Mouse (Mus musculus): Measurements from ENCODE around the gene Hdac7. TPM values are rescaled to one million over a fixed set of nuclear protein-coding genes. Genes with fewer than 3 reads are reported as not detected.

The Hdac7 gene
- polyA plus RNA-seq (2014; fragmentation: Nextera tagmentation; extraction: Ambion mirVana) = 32.2 and 34.1 TPM in 2 replicates

DNA sequence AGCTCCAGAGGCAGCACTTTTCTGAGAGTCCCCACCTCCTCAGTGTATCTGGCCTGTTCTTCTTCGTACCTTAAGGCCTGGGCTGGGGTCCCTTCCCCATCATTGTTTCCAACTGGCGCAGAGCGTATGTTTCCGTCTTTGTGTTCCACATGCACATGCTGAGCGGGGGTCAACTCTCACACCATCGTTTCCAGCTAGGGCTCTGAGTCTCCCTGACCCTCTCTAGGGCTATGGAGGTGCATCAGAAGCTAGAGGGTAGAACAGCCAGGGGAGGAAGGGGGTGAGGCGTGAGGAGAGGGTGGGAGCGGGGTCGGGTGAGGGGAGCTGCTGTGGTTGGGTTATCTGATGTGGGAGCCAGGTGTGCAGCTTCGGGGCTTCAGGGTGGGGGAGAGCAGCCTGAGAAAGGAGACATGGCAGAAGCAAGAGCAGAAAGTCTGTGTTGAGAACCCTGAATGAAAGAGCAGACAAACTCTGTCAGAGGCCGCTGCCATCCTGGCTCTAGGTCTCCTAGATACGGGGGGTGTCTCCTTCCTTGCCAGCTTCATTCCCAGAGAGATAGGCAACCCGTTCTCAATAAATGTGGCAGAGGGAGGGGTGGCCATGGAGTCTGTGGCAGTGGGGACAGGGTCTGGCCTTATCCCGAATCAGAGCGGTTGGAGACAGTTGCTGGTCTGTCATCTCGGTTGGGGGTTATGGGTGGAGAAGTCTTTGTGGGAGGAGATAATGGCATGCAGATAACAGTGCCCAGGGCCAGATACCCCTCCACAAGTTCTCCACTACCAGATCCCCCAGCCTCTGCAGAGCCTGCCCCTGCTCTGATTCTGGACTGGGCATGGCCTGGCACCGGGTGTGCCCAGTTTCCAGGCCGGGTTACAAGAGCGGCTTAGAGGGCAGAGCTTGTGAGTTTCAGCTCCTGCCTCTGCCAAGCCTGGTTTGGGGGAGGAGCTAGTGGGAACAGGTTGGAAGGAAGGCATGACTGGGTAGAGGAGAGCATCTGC, at the start of gene Hdac7:
Gene Hdac7 (minus strand): TSS at position 466 of the 998 bp plus-strand sequence.
- no peak for ATAC-seq (ENCODE audit: low FRiP score, low TSS enrichment)
- no peak within 1 kb of the TSS for H3K4me2 ChIP-seq (replicated peaks; ENCODE audit: low read depth, low read length)

DNA sequence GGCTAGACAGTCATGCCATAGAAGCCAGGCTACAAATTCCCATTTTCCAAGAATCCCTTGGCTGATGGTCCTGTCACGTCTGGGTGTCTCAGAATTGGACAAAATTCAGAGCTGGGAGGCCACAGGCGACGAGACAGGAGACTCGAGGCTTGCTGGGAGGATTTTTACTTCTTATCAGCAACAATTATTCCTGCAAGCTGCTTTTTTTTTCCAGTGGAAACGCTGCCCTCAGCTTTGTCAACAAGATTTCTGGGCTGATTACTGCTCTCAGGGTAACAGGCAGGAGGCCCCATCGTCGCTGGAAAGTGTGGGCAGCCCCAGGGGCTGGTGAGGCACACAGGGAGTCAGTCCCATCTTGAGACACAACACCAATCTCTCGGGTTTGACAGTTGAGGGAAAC, 48.2 kb upstream of the Hdac7 start:
- no peak overlapping the region for H3K9ac ChIP-seq (ENCODE audit: low read depth, low read length)
- H3K27me3 ChIP-seq (ENCODE audit: control insufficient read depth, insufficient read depth, low read length) = no peaks in the 10 kb centered on the region
- no peaks in the 10 kb centered on the region for H3K36me3 ChIP-seq (ENCODE audit: control insufficient read depth, insufficient read depth, low read length)
- 52% methylated on average over 8 of the region's 8 CpGs for WGBS
- H3K4me1 ChIP-seq (ENCODE audit: control insufficient read depth, insufficient read depth, low read length) = peaks cover 17% of the 10 kb centered on the region
- H3K4me2 ChIP-seq (replicated peaks; ENCODE audit: low read depth, low read length) = no peak overlapping the region
- H3K27ac ChIP-seq (ENCODE audit: low read depth, low read length) = no peak overlapping the region
- no peaks in the 10 kb centered on the region for H3K9me3 ChIP-seq (ENCODE audit: control insufficient read depth, low read length)
- no peak for ATAC-seq (ENCODE audit: low FRiP score, low TSS enrichment)
- no peak overlapping the region for H3K4me3 ChIP-seq (ENCODE audit: low read length)

More for the DNA sequence above, at the start of gene Hdac7:
- Histone ChIP-seq H3K4me1 (ENCODE audit: control insufficient read depth, insufficient read depth, low read length) (peaks cover 15% of the 10 kb centered on the region), H3K9me3 (ENCODE audit: control insufficient read depth, low read length) (no peaks in the 10 kb centered on the region), H3K27ac (ENCODE audit: low read depth, low read length) (no peak within 1 kb of the TSS), H3K36me3 (ENCODE audit: control insufficient read depth, insufficient read depth, low read length) (no peaks in the 10 kb centered on the region), H3K4me3 (ENCODE audit: low read length) (no peak within 1 kb of the TSS), H3K9ac (ENCODE audit: low read depth, low read length) (no peak within 1 kb of the TSS), H3K27me3 (ENCODE audit: control insufficient read depth, insufficient read depth, low read length) (no peaks in the 10 kb centered on the region)
- WGBS = 77% methylated on average over 19 of the region's 19 CpGs

- WGBS = 86% methylated on average over 10 of the region's 10 CpGs
- H3K4me2 ChIP-seq (replicated peaks; ENCODE audit: low read depth, low read length) = no peak overlapping the region
- no peaks in the 10 kb centered on the region for H3K27me3 ChIP-seq (ENCODE audit: control insufficient read depth, insufficient read depth, low read length)
- H3K9ac ChIP-seq (ENCODE audit: low read depth, low read length) = no peak overlapping the region
- peaks cover under 1% of the 10 kb centered on the region; the same call in 1 of the 2 replicates for H3K4me1 ChIP-seq (ENCODE audit: control insufficient read depth, insufficient read depth, low read length)
- H3K9me3 ChIP-seq (ENCODE audit: control insufficient read depth, low read length) = no peaks in the 10 kb centered on the region
- H3K4me3 ChIP-seq (ENCODE audit: low read length) = no peak overlapping the region
- H3K36me3 ChIP-seq (ENCODE audit: control insufficient read depth, insufficient read depth, low read length) = no peaks in the 10 kb centered on the region
- no peak overlapping the region for H3K27ac ChIP-seq (ENCODE audit: low read depth, low read length)
- no peak for ATAC-seq (ENCODE audit: low FRiP score, low TSS enrichment)
Measured at GRCm38 (mm10) chr15:97890450-97890849, 46.1 kb upstream of the Hdac7 start.

GRCm38 (mm10) chr15:97890017-97890416, 45.7 kb upstream of the Hdac7 start:
- WGBS = 63% methylated on average over 11 of the region's 11 CpGs
- H3K4me2 ChIP-seq (replicated peaks; ENCODE audit: low read depth, low read length) = no peak overlapping the region
- no peak overlapping the region for H3K4me3 ChIP-seq (ENCODE audit: low read length)
- no peak overlapping the region for H3K9ac ChIP-seq (ENCODE audit: low read depth, low read length)
- ATAC-seq (ENCODE audit: low FRiP score, low TSS enrichment) = no peak
- no peaks in the 10 kb centered on the region for H3K4me1 ChIP-seq (ENCODE audit: control insufficient read depth, insufficient read depth, low read length)
- H3K27me3 ChIP-seq (ENCODE audit: control insufficient read depth, insufficient read depth, low read length) = no peaks in the 10 kb centered on the region
- H3K9me3 ChIP-seq (ENCODE audit: control insufficient read depth, low read length) = no peaks in the 10 kb centered on the region
- no peak overlapping the region for H3K27ac ChIP-seq (ENCODE audit: low read depth, low read length)
- no peaks in the 10 kb centered on the region for H3K36me3 ChIP-seq (ENCODE audit: control insufficient read depth, insufficient read depth, low read length)

DNA sequence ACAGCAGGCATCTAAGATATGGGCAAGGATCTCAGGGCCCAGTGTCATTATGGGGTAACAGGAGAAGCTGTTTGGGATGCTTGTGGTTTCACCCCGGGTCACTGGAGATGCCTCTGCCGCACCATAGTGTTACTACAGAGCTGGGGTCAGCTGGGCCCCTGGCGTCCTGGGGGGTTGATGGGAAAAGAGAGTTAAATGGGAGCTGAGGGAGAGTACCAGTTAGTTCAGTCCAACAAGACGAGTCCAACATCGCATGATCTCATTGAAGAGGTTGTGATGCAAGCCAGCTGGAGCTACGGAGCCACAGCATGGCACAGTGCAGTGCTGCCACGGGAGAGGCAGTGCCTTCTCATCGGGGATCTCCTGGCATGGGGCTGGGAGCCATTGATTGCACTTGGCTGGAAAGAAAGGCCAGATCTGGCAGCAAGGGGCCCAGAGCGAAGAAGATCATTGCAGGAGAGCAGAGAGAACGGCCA, 43.3 kb upstream of the Hdac7 start:
- H3K4me3 ChIP-seq (ENCODE audit: low read length) = no peak overlapping the region
- H3K36me3 ChIP-seq (ENCODE audit: control insufficient read depth, insufficient read depth, low read length) = no peaks in the 10 kb centered on the region
- H3K27ac ChIP-seq (ENCODE audit: low read depth, low read length) = no peak overlapping the region
- H3K9me3 ChIP-seq (ENCODE audit: control insufficient read depth, low read length) = no peaks in the 10 kb centered on the region
- no peak for ATAC-seq (ENCODE audit: low FRiP score, low TSS enrichment)
- no peaks in the 10 kb centered on the region for H3K27me3 ChIP-seq (ENCODE audit: control insufficient read depth, insufficient read depth, low read length)
- WGBS = 75% methylated on average over 10 of the region's 10 CpGs
- H3K4me1 ChIP-seq (ENCODE audit: control insufficient read depth, insufficient read depth, low read length) = no peaks in the 10 kb centered on the region
- H3K4me2 ChIP-seq (replicated peaks; ENCODE audit: low read depth, low read length) = no peak overlapping the region
- H3K9ac ChIP-seq (ENCODE audit: low read depth, low read length) = no peak overlapping the region

GRCm38 (mm10) chr15:97881423-97881822, 37.1 kb upstream of the Hdac7 start:
- H3K4me3 ChIP-seq (ENCODE audit: low read length) = no peak overlapping the region
- 87% methylated on average over 8 of the region's 8 CpGs for WGBS
- H3K4me1 ChIP-seq (ENCODE audit: control insufficient read depth, insufficient read depth, low read length) = no peaks in the 10 kb centered on the region
- no peaks in the 10 kb centered on the region for H3K27me3 ChIP-seq (ENCODE audit: control insufficient read depth, insufficient read depth, low read length)
- no peak overlapping the region for H3K4me2 ChIP-seq (replicated peaks; ENCODE audit: low read depth, low read length)
- no peak overlapping the region for H3K9ac ChIP-seq (ENCODE audit: low read depth, low read length)
- no peaks in the 10 kb centered on the region for H3K36me3 ChIP-seq (ENCODE audit: control insufficient read depth, insufficient read depth, low read length)
- H3K9me3 ChIP-seq (ENCODE audit: control insufficient read depth, low read length) = no peaks in the 10 kb centered on the region
- no peak for ATAC-seq (ENCODE audit: low FRiP score, low TSS enrichment)
- no peak overlapping the region for H3K27ac ChIP-seq (ENCODE audit: low read depth, low read length)

GRCm38 (mm10) chr15:97880441-97880840, 36.1 kb upstream of the Hdac7 start:
- 82% methylated on average over 9 of the region's 9 CpGs for WGBS

DNA sequence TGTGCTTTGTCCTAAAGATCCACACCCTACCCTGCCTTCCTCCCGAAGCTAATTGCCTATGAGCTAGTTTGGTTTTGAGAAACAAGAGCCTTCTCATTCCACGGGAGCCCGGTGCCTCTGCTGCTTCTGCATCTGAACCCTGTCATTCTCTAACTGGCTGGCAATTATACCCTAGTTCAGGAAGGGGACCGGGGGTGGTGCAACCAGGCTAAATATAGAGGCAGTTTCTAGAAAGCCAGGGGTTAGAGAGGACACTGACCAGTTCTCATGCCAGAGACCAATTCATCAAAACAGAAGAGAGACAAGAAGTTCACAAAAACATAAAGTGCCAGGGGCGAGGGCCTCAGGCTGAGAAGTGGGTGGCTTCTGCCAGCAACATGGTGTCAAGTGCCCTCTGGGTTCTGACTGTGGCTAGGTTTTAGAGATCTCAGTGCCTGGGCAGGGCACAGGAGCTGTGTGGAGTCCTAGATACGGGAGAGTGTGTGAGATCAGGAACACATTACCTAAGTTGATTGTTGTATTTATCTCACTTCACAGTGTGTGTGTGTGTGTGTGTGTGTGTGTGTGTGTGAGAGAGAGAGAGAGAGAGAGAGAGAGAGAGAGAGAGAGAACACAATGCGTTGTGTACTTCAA, 34.5 kb upstream of the Hdac7 start:
- Histone ChIP-seq H3K36me3 (ENCODE audit: control insufficient read depth, insufficient read depth, low read length) (no peaks in the 10 kb centered on the region), H3K9me3 (ENCODE audit: control insufficient read depth, low read length) (no peaks in the 10 kb centered on the region), H3K4me2 (replicated peaks; ENCODE audit: low read depth, low read length) (no peak overlapping the region), H3K9ac (ENCODE audit: low read depth, low read length) (no peak overlapping the region), H3K4me3 (ENCODE audit: low read length) (no peak overlapping the region), H3K4me1 (ENCODE audit: control insufficient read depth, insufficient read depth, low read length) (0 out of 2 replicates have a peak, but pooled peaks cover under 1% of the 10 kb centered on the region), H3K27me3 (ENCODE audit: control insufficient read depth, insufficient read depth, low read length) (no peaks in the 10 kb centered on the region), H3K27ac (ENCODE audit: low read depth, low read length) (no peak overlapping the region)
- no peak for ATAC-seq (ENCODE audit: low FRiP score, low TSS enrichment)
- WGBS = 55% methylated on average over 7 of the region's 7 CpGs

More at GRCm38 (mm10) chr15:97880441-97880840, 36.1 kb upstream of the Hdac7 start:
- Histone ChIP-seq H3K4me1 (ENCODE audit: control insufficient read depth, insufficient read depth, low read length) (no peaks in the 10 kb centered on the region), H3K27ac (ENCODE audit: low read depth, low read length) (no peak overlapping the region), H3K9me3 (ENCODE audit: control insufficient read depth, low read length) (no peaks in the 10 kb centered on the region), H3K4me2 (replicated peaks; ENCODE audit: low read depth, low read length) (no peak overlapping the region), H3K9ac (ENCODE audit: low read depth, low read length) (no peak overlapping the region), H3K27me3 (ENCODE audit: control insufficient read depth, insufficient read depth, low read length) (no peaks in the 10 kb centered on the region), H3K4me3 (ENCODE audit: low read length) (no peak overlapping the region), H3K36me3 (ENCODE audit: control insufficient read depth, insufficient read depth, low read length) (no peaks in the 10 kb centered on the region)
- ATAC-seq (ENCODE audit: low FRiP score, low TSS enrichment) = no peak

GRCm38 (mm10) chr15:97875784-97876183, 31.5 kb upstream of the Hdac7 start:
- 92% methylated on average over 8 of the region's 8 CpGs for WGBS
- H3K36me3 ChIP-seq (ENCODE audit: control insufficient read depth, insufficient read depth, low read length) = no peaks in the 10 kb centered on the region
- no peak overlapping the region for H3K4me2 ChIP-seq (replicated peaks; ENCODE audit: low read depth, low read length)
- no peaks in the 10 kb centered on the region for H3K27me3 ChIP-seq (ENCODE audit: control insufficient read depth, insufficient read depth, low read length)
- ATAC-seq (ENCODE audit: low FRiP score, low TSS enrichment) = no peak
- no peaks in the 10 kb centered on the region for H3K9me3 ChIP-seq (ENCODE audit: control insufficient read depth, low read length)
- no peak overlapping the region for H3K27ac ChIP-seq (ENCODE audit: low read depth, low read length)
- no peak overlapping the region for H3K9ac ChIP-seq (ENCODE audit: low read depth, low read length)
- H3K4me3 ChIP-seq (ENCODE audit: low read length) = no peak overlapping the region
- H3K4me1 ChIP-seq (ENCODE audit: control insufficient read depth, insufficient read depth, low read length) = 0 out of 2 replicates have a peak, but pooled peaks cover 5% of the 10 kb centered on the region

Data from kidney, embryonic 14.5 days (tissue).